Mouse (Mus musculus): ENCODE measurements at regions not wholly inside any gene's neighbourhood (a gene's known extent, or its start where the extent isn't known, plus 50 kb on each side); places are given as distances from the start of the nearest gene placed in this dataset.
"Not testable (repeated sequence)": the region's sequence is repeated elsewhere in the genome, so short reads cannot be mapped to it uniquely, and the experiment has no call there.

DNA sequence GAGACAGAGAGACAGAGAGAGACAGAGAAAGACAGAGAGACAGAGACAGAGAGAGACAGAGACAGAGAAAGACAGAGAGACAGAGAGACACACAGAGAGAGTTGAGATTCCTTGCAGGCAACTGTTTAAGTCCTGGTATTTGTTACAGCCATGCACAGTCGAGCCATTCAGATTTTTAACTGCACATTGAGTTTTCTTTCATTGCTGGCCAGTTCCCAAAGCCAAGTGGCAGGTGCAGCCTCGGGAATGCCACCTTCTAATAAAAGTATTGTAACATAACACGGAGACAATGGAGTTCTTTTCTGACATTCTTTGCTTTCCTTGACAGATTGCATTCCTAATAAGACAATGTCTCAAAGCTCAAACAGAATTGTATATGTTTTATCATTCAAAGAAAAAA lies 306.3 kb upstream of the Flrt2 start:
- DNase-seq (ENCODE audit: low spot score in 2 of 2), result no peak

DNA sequence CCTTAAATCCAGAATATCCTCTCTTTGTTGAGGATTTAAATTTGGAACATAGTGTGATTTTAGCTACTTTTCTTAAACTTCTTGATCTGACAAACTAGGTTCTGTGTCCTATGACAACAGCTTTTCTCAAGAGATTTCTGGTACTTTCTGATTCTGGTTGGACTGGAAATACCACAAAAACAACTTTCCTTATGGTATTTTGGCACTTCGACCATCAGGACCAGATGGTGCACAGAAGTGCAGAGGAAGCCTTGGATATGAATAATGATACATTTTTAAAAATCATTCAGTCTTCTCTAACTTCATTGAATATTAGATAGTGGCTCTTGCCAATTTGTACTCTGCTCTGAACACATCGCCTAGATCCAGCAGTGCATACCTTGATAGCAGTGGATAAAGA lies 303.8 kb upstream of the Flrt2 start:
- DNase-seq (ENCODE audit: low spot score in 2 of 2), result no peak

DNA sequence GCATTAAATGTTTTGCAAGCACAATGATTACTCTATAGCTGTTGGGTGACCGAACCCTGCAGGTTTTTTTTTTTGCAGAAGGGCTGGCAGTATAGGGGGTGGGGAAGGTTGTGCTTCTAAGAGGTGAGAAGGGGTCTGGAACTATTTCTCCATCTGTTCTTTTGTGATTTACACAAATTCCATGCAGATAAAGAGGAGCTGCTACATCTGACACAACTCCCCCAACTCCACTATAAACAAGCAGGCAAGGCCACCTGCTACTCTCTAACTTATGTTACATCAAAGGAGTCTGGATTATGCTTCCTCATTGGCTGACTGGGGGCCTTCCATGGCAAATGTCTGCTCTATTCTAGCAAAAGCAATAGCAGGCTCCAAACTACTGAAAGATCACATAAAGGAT lies 299.2 kb upstream of the Flrt2 start:
- DNase-seq (ENCODE audit: low spot score in 2 of 2), result no peak

DNA sequence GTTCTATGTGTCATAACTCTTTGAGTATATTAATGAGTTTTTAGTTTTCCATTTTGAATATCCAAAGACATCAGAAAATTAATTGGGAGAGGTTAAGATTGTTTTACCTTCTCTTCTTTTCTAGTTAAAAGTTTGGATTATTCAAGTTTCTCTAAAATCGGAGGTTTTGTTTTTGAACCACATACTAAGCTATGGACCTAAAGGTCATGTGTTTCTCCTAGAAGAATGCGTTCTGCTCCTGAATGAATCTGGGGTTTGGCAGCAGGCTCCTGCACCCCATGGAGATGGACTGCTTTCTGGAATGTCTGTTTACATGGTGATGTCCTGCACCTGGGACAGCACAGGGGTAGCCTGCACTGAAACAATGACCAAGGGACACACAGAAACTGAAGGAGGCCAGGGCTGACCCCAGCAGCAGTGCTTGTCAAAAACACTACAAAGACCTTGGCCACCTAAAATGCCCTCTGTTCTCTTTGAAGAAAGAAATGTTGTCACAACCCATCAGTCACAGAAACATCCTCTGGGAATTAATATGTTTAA lies 297.0 kb upstream of the Flrt2 start:
- no peak for DNase-seq (ENCODE audit: low spot score in 2 of 2)

DNA sequence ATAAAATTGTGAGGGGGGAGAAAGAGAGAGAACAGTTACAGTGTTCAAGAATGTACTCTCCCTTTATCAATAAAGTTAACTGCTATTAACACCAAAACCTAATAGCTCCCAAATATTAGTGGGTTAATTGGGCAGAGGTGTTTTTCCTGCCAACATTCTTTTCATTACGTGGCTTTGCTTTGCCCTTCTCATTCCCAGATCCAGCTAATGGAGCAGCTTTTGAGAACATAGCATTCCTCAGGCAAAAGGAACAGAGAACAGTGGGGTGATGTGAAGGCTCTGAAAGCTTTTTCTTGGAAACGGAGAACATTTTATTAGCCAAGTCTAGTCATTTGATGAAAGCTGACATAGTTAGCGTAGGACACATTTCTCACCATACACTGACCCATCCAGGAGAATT lies 271.2 kb upstream of the Flrt2 start:
- no peak for DNase-seq (ENCODE audit: low spot score in 2 of 2)

DNA sequence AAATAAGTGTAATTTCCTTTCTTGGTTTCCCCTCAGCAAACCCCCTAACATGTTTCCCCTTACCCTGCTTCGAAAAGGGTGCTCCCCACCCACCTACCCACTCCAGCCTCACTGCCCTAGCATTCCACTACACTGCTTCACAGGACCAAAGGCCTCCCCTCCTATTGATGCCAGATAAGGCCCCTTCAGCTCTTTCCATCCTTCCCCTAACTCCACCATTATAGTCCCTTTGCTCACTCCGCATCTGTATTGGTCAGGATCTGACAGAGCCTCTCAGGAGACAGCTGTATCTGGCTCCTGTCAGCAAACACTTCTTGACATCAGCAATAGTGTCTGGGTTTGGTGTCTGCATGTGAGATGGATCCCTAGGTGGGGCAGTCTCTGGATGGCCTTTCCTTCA lies 267.3 kb upstream of the Flrt2 start:
- DNase-seq (ENCODE audit: low spot score in 2 of 2), result no peak

DNA sequence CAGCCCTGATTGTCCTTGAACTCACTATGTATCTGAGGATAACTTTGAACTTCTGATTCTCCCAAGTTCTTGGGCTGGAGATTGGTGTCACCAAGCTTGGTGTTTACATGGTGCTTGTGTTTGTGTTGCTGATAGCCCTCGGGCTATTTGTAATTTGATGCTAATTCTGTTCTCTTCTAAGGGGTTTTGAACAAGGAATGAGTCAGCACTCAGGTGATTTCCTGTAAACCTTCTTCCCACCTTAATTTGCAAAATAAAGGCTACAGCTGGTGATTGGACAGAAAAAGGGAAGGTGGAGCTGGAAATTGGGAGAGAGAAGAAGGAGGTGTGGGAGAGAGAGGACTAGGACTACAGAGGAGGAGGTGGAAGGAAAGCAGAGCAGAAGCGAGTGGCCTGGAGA lies 254.8 kb upstream of the Flrt2 start:
- no peak for DNase-seq (ENCODE audit: low spot score in 2 of 2)

DNA sequence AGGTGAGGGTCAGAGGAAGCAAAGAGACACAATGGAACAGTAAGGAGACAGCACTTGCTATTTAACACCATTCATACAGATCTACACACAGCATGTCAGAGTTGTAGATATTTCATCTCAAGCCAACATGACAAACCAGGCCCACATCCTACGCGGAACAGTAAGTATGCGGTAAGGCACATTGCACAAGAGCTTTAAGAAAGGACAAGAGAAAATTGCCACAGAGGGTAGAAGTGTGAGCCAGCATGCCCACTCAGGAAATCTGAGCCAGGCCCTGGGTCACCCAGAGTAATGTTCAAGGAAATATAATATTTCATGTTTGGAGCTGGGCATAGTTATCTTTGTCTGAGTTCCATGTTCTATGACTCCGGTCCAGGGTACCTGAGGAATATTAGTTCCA lies 234.5 kb upstream of the Flrt2 start:
- no peak for DNase-seq (ENCODE audit: low spot score in 2 of 2)

DNA sequence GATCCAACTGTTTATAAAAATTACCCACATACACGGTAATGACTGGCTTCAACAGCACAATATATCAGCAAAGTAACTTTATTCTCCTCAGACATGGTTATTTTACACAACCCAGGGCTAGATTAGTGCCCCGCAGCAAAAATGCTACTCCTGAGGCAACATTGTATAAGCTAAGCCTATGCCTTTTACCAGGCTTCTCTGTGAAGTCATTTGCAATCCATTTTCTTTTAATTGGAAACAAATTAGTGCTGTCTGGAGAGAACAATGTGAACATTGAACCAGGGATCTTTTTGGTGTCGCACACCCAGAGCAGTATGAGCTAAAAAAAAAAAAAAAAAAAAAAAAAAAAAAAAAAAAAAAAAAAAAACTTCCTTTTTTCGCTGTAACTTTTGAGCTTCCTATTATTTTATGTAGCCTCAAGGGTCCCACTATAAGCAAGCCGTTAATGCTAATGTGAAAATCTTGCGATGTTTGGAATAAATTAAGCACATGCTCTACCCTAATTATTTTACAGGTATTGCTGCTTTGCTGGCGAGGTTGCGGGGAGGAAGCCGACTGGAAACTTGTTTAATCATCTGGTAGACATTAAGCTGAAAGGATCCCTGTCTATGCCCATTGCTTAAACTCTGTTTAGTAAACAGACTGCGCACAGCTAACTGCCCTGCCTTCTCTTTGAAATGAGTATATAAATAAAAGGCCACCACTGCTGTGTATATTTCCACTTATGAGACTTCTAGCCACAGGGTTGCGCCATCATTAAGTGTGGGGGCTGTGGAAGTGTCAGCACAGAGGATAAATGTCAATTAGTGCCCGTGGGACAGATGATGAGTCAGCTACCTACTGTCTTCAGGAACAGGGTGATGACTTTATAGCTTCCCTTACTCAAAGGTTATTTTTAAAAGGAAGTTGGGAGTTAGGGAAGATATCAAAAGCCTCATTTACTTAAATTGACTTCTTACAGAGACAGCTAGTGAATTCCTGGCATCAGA lies 225.2 kb upstream of the Flrt2 start:
- DNase-seq (ENCODE audit: low spot score in 2 of 2), result no peak

DNA sequence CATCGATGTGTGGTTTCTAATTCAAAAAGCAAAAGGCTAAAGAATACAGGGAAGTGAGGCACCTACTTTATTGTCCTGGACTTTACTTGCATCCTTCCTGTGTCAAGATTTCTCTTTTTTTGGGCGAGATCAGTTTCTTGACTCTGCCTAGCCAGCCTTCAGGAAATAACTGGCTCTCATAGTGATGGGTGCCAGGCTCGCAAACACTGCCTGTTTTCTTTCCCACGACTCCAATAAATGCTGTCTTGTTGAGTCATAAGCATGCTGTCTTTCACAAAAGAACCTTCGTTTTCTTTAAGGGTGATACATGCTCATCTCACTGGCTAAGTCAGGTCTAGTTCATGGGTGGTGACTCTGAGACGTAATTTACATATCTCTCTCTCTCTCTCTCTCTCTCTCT lies 222.1 kb upstream of the Flrt2 start:
- DNase-seq (ENCODE audit: low spot score in 2 of 2), result no peak

DNA sequence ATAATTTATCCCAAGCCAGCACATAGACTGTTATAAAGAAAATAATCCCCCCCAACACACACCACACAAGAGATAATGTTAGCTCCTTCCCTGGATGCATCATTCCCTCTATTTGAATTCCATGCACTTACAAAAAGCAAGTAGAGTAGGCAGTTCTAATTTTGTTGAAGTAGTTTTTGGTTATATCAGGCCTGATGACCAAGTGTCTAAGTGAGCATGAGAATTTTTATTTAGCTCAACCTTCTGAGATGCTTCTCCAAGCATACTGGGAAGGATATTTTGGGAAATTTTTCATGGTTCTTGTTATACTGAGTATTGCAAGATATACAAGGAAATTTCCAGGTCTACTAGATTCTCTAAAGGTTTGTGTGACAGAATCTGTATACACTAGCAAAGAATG lies 205.5 kb upstream of the Flrt2 start:
- DNase-seq (ENCODE audit: low spot score in 2 of 2), result no peak

DNA sequence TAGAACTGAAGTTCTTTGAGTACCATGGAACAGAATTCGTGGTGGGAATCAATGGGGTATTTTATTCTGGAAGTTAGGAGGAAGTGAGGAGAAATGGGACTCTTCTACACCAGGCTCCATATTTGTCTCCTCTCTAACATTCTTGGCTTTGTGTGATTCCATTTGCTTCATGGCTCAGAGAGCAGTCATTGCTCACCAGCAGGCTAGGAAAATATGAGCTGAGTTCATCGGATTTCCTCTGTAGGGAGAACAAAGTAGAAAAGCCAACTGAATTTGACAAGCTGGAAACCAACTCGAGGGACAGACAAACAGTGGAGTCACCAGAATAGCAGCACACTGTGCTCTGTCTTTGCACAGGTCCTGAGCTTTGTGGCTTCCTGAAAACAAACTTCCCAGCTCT lies 203.7 kb upstream of the Flrt2 start:
- DNase-seq (ENCODE audit: low spot score in 2 of 2), result no peak

DNA sequence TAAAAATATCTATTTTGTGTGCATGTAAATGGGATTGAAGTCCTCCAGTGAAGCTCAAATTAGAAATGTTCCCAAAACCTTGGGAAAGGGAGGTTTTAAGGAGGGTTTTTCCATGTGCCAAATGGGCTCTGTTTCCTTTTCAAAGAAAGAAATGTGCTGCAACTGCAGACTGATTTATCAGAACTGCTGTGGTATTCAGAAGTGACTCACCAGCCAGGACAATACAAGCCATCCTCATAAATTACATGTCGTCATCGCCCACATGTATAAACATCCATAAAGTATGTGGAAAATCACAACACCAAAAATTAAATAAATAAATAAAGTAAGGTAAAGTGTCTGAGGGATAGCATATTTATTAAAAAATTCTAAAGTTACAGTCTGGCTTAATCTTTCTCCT lies 202.7 kb upstream of the Flrt2 start:
- no peak for DNase-seq (ENCODE audit: low spot score in 2 of 2)

DNA sequence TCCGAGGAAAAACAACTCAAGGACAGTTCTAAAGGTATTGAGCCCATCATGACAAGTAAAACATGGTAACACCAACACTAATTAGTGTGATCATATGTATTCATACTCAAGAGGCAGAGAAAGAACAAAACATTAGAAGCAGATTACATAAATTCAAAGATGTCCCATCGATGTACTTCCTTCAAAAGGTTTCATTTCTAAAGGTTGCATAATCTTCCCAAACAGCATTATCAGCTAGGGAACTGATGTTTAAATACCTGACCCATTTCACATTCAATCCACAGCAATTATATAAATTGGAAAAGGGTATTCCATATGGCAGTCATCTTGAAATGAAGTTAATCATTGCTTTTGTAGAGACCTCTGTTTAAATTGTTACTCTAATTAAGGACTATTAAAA lies 202.2 kb upstream of the Flrt2 start:
- DNase-seq (ENCODE audit: low spot score in 2 of 2), result no peak

DNA sequence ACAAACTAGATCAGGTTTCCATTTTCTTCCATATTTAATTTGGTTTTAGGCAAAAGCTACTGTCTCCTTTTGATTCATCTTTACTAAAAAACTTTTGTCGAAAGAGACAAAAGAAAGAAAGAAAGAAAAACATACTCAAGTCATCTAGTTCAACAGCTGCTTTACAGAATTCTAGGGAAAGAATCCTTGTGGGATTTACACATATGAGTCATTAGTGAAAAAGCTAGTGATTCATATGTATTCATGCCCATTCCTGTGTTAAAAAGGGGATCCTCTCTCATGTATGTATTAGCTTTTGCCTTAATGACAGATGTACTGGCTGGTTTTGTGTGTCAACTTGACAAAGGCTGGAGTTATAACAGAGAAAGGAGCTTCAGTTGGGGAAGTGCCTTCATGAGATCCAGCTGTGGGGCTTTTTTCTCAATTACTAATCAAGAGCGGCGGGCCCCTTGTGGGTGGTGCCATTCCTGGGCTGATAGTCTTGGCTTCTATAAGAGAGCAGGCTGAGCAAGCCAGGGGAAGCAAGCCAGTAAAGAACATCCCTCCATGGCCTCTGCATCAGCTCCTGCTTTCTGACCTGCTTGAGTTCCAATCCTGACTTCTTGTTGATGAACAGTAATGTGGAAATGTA lies 200.1 kb upstream of the Flrt2 start:
- not testable (repeated sequence) for DNase-seq (ENCODE audit: low spot score in 2 of 2)

DNA sequence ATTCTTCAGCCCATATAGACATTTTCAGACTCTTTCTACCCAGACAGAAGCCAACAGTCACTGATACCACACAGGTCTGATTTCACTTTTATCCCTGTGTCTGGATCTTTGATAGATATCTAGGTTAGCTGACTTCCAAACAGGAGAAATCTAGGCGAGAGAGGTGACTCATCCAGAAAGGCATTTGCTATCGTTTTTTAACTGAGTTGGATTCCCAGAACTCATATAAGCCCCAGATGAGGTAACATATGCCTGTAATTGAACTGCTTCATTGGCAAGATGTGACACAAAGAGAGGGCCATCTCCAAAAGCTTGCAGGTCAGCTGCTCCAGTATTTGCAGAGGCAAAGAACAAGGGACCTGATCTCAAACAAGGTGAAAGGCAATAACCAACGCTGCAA lies 190.6 kb upstream of the Flrt2 start:
- no peak for DNase-seq (ENCODE audit: low spot score in 2 of 2)

DNA sequence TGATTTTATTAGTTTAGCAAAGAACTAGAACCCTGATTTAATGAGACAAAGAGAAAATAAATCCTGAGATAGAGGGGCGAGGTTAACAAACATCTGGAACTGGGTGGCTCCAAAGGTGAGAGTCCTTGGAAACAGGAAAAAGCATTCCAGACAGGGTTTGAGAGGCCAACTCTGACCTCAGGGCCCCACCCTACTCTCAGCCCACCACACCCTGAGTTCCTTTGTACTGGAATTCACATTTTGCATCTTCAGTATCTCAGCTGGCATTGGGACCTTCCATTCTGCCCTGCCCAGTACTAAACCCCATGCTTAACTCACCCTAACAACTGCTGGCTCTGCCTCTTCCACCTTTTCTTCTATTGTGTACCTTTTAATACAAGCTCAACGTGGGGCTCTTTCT lies 172.0 kb upstream of the Flrt2 start:
- DNase-seq (ENCODE audit: low spot score in 2 of 2), result no peak

DNA sequence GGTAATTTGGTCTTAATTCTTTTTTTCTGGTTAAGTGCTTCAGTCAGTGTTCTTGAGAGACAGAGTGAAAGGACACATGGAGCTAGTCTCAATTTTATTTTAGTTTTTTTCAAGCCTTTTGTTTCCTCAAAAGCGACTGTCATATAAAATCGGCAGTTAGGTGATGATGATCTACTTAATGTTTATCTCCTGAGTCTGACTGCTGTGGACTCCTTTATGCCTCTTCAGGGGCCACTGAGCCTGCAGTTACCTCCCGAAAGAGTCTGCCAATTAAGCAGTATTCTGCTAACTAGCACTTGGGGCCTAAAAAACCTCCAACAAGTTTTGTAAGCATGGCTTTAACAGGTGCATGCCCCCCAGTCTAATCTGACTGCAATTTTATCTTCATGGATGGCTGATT lies 170.0 kb upstream of the Flrt2 start:
- DNase-seq (ENCODE audit: low spot score in 2 of 2), result no peak

DNA sequence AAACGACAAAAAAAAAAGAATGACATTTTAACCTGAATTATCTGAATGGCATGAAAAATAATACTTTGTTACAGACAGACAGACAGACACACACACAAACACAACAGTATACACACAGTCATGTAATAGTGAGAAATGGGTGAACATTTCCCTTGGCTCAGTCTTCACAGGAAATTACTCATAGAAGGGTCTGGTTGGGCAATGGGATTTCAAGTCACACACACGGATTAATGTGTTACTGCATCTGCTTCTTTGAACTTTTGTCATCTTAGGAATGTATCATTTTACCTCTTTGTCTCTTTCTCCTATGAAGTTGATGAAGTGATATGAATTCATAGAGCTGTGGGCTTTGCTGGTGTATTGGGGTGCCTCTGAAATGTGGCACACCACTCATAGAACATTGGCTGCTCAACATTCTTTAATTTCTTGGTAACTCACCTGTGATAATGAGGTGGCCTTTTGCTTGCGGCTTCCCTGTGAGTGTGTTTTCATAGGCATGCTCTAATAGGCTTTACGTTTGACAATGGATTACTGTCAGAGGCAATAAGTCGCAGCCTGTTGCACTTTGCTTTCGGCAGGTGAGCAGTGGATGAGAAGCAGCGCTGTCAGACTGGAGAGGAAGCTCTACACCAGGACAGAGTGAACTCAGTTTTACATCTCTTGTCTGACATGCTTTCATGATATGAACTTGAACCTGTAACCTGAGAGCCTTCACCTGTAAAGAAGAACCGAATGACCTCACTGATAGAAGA lies 158.0 kb upstream of the Flrt2 start:
- no peak for DNase-seq (ENCODE audit: low spot score in 2 of 2)

DNA sequence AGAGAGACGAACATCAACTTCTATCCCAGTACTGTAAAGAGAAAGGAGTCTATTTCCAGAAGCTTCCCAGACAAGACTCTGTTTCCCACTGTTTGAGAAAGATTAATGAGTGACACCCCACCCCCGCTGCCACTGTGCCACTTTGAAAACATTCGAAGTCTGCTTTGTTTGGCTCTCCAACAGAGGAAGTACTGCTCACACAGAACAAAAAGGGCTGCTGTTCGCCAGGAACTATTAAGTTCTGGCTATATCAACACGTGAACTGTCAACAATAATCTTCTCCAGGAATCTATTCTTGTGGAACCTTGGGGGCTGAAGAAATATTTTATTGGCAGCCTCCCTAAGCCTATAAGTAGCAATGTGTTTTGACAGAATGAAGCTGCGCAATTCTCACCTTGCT lies 144.7 kb upstream of the Flrt2 start:
- DNase-seq (ENCODE audit: low spot score in 2 of 2), result no peak

DNA sequence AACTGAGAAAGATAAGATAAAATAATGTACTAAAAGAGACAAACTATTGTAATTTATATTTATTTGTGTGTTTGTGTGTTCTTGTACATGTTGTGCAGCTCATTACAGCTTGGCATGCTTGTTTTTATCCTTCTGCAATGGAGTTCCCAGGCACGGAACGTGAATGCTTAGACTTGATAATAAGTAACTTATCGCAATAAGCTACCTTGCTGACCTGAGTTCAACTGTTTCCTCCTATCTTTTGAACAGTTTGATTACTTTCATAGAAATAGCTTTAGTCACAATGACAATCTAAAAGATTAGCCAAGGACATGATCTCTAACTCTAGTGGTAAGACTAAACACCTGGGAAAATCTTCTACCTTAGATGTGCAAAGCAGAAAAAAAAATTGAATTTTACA lies 138.9 kb upstream of the Flrt2 start:
- DNase-seq (ENCODE audit: low spot score in 2 of 2), result no peak

DNA sequence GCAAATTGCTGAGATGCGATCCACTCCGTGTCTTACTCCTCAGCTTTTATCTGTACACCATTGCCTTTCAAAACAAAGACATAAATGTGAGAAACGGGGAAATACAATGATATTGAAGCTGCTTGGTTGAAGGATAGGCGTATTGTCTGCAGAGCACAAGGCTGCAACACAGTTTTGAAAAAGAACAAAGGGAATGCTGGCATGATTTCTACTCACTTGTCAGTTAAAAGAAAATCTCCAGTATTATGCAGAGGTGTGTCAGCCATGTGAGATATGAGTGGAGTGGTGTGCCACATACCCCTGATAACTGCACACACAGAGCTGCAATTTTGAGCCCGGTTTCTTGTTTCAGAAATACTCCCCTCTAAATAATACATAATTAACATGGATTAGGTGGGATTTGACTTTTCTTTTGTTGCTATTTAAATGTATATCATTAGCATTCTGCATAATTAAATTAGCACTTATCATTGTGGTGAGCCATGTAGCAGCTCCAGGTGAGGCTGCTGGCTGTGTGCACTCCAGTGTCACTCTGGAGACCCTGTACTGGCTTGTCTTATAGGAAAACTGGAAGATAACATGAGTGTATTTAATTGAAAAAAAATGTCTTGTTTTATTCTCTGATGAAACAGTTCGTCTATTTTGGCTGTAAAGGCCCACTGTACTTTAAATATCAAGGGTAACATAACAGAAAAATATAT lies 133.2 kb upstream of the Flrt2 start:
- no peak for DNase-seq (ENCODE audit: low spot score in 2 of 2)
